Mouse (Mus musculus): Measurements from ENCODE around the gene Npas1. TPM values are rescaled to one million over a fixed set of nuclear protein-coding genes. Genes with fewer than 3 reads are reported as not detected.

The Npas1 gene
- total RNA-seq, 1 experiment = 0.22 TPM

- in situ Hi-C loops (cut with MboI; ENCODE audit: low sequenced_read_pairs in 2 of 2, unreplicated experiment in 2 of 2) = no loop called here
- peaks cover 72% of the 10 kb centered on the region for H3K36me3 ChIP-seq (ENCODE audit: control insufficient read depth, insufficient read depth, low read length, poor library complexity, severe bottlenecking)
Observed at GRCm38 (mm10) chr7:16433352-16433971, 44.1 kb downstream of the Npas1 start.

GRCm38 (mm10) chr7:16426129-16426729, 51.3 kb downstream of the Npas1 start:
- in situ Hi-C loops (cut with MboI; ENCODE audit: low sequenced_read_pairs in 2 of 2, unreplicated experiment in 2 of 2) = no loop called here
- H3K9me3 ChIP-seq (ENCODE audit: control insufficient read depth, insufficient read depth, low read depth, low read length) = no peaks in the 10 kb centered on the region
- H3K27ac ChIP-seq (ENCODE audit: insufficient read depth, low read depth, low read length, poor library complexity, severe bottlenecking) = no peak overlapping the region
- TF ChIP-seq HCFC1 (IDR thresholded peaks at IDR 0.05; ENCODE audit: borderline replicate concordance, insufficient read depth, low read length) (no peak), CHD2 (IDR thresholded peaks at IDR 0.05; ENCODE audit: low read depth, low read length) (no peak), ZC3H11A (IDR thresholded peaks at IDR 0.05; ENCODE audit: borderline replicate concordance, low read depth, low read length) (no peak), ZNF384 (IDR thresholded peaks at IDR 0.05; ENCODE audit: low read depth, low read length) (no peak), MAFK (IDR thresholded peaks at IDR 0.05; ENCODE audit: insufficient read depth, low read depth, low read length) (no peak)
- no peak for DNase-seq (ENCODE audit: low read depth, low spot score)
- H3K4me1 ChIP-seq (ENCODE audit: control insufficient read depth in 2 of 2, insufficient read depth in 2 of 2, low read length in 2 of 2, poor library complexity in 1 of 2) = no peaks in the 10 kb centered on the region
- H3K9ac ChIP-seq (ENCODE audit: insufficient read depth, low read depth, low read length, poor library complexity, severe bottlenecking) = no peak overlapping the region
- peaks cover 68% of the 10 kb centered on the region for H3K36me3 ChIP-seq (ENCODE audit: control insufficient read depth, insufficient read depth, low read length, poor library complexity, severe bottlenecking)
- no peak overlapping the region for H3K4me3 ChIP-seq (ENCODE audit: insufficient read depth in 1 of 2, low read depth in 1 of 2, low read length in 2 of 2, poor library complexity in 1 of 2, severe bottlenecking in 1 of 2)

More at GRCm38 (mm10) chr7:16433352-16433971, 44.1 kb downstream of the Npas1 start:
- H3K4me3 ChIP-seq (ENCODE audit: insufficient read depth in 1 of 2, low read depth in 1 of 2, low read length in 2 of 2, poor library complexity in 1 of 2, severe bottlenecking in 1 of 2) = no peak overlapping the region
- H3K27ac ChIP-seq (ENCODE audit: insufficient read depth, low read depth, low read length, poor library complexity, severe bottlenecking) = no peak overlapping the region
- TF ChIP-seq ZNF384 (IDR thresholded peaks at IDR 0.05; ENCODE audit: low read depth, low read length) (no peak), MAFK (IDR thresholded peaks at IDR 0.05; ENCODE audit: insufficient read depth, low read depth, low read length) (no peak), HCFC1 (IDR thresholded peaks at IDR 0.05; ENCODE audit: borderline replicate concordance, insufficient read depth, low read length) (no peak), ZC3H11A (IDR thresholded peaks at IDR 0.05; ENCODE audit: borderline replicate concordance, low read depth, low read length) (no peak), CHD2 (IDR thresholded peaks at IDR 0.05; ENCODE audit: low read depth, low read length) (no peak)
- DNase-seq (ENCODE audit: low read depth, low spot score) = no peak
- no peaks in the 10 kb centered on the region for H3K9me3 ChIP-seq (ENCODE audit: control insufficient read depth, insufficient read depth, low read depth, low read length)
- H3K9ac ChIP-seq (ENCODE audit: insufficient read depth, low read depth, low read length, poor library complexity, severe bottlenecking) = no peak overlapping the region
- peaks cover 0 to 3% of the 10 kb centered on the region in 2 experiments; a peak in 1 of 4 replicates for H3K4me1 ChIP-seq (ENCODE audit: control insufficient read depth in 2 of 2, insufficient read depth in 2 of 2, low read length in 2 of 2, poor library complexity in 1 of 2)

DNA sequence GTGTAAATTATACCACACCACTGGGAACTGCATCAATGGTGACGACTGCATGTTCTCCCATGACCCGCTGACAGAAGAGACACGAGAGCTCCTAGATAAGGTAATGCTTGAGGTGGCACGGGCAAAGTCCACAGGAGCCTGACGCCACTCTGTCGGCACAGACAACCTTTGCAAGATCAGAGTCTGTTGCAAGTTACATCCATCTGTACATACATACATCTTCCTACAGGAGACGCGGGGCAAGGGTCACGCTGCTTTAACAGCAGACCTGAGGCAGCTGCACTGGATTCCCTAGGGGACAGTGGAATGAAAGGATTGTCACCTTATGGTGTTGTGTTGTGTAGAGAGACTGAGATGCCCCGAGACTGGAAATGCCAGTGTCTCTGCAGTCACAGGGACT, 51.8 kb downstream of the Npas1 start:
- no peak for DNase-seq (ENCODE audit: low read depth, low spot score)
- Histone ChIP-seq H3K27ac (ENCODE audit: insufficient read depth, low read depth, low read length, poor library complexity, severe bottlenecking) (no peak overlapping the region), H3K4me3 (ENCODE audit: insufficient read depth in 1 of 2, low read depth in 1 of 2, low read length in 2 of 2, poor library complexity in 1 of 2, severe bottlenecking in 1 of 2) (no peak overlapping the region), H3K36me3 (ENCODE audit: control insufficient read depth, insufficient read depth, low read length, poor library complexity, severe bottlenecking) (peaks cover 68% of the 10 kb centered on the region), H3K4me1 (ENCODE audit: control insufficient read depth in 2 of 2, insufficient read depth in 2 of 2, low read length in 2 of 2, poor library complexity in 1 of 2) (no peaks in the 10 kb centered on the region), H3K9me3 (ENCODE audit: control insufficient read depth, insufficient read depth, low read depth, low read length) (no peaks in the 10 kb centered on the region), H3K9ac (ENCODE audit: insufficient read depth, low read depth, low read length, poor library complexity, severe bottlenecking) (no peak overlapping the region)
- TF ChIP-seq ZNF384 (IDR thresholded peaks at IDR 0.05; ENCODE audit: low read depth, low read length) (no peak), MAFK (IDR thresholded peaks at IDR 0.05; ENCODE audit: insufficient read depth, low read depth, low read length) (no peak), CHD2 (IDR thresholded peaks at IDR 0.05; ENCODE audit: low read depth, low read length) (no peak), HCFC1 (IDR thresholded peaks at IDR 0.05; ENCODE audit: borderline replicate concordance, insufficient read depth, low read length) (no peak), ZC3H11A (IDR thresholded peaks at IDR 0.05; ENCODE audit: borderline replicate concordance, low read depth, low read length) (no peak)
- in situ Hi-C loops (cut with MboI; ENCODE audit: low sequenced_read_pairs in 2 of 2, unreplicated experiment in 2 of 2) = no loop called here

DNA sequence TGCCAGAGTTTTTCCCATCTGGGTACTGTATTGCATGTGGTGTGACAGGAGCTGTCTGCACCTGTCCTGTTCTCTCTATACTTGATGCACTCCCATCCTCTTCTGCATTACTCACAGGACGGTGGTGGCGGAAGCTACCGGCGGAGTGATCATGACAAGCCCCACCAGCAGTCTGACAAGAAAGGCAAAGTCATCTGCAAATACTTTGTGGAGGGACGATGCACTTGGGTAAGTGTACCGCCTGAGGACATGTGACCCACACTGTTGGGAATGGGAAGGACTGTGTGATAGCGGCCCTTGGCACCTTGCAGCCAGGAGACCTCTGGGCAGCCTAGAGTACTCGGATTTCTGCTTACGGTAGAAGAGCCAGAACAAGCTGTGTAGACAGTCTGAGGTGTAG, 53.8 kb downstream of the Npas1 start:
- H3K9ac ChIP-seq (ENCODE audit: insufficient read depth, low read depth, low read length, poor library complexity, severe bottlenecking) = no peak overlapping the region
- TF ChIP-seq ZC3H11A (IDR thresholded peaks at IDR 0.05; ENCODE audit: borderline replicate concordance, low read depth, low read length) (no peak), CHD2 (IDR thresholded peaks at IDR 0.05; ENCODE audit: low read depth, low read length) (no peak), MAFK (IDR thresholded peaks at IDR 0.05; ENCODE audit: insufficient read depth, low read depth, low read length) (no peak), ZNF384 (IDR thresholded peaks at IDR 0.05; ENCODE audit: low read depth, low read length) (no peak), HCFC1 (IDR thresholded peaks at IDR 0.05; ENCODE audit: borderline replicate concordance, insufficient read depth, low read length) (no peak)
- in situ Hi-C loops (cut with MboI; ENCODE audit: low sequenced_read_pairs in 2 of 2, unreplicated experiment in 2 of 2) = no loop called here
- no peak overlapping the region for H3K4me3 ChIP-seq (ENCODE audit: insufficient read depth in 1 of 2, low read depth in 1 of 2, low read length in 2 of 2, poor library complexity in 1 of 2, severe bottlenecking in 1 of 2)
- DNase-seq (ENCODE audit: low read depth, low spot score) = no peak
- H3K4me1 ChIP-seq (ENCODE audit: control insufficient read depth in 2 of 2, insufficient read depth in 2 of 2, low read length in 2 of 2, poor library complexity in 1 of 2) = no peaks in the 10 kb centered on the region
- peaks cover 64% of the 10 kb centered on the region for H3K36me3 ChIP-seq (ENCODE audit: control insufficient read depth, insufficient read depth, low read length, poor library complexity, severe bottlenecking)
- no peak overlapping the region for H3K27ac ChIP-seq (ENCODE audit: insufficient read depth, low read depth, low read length, poor library complexity, severe bottlenecking)
- no peaks in the 10 kb centered on the region for H3K9me3 ChIP-seq (ENCODE audit: control insufficient read depth, insufficient read depth, low read depth, low read length)
